Mouse (Mus musculus) small intestine, adult 2 months (tissue): ENCODE measurements around the gene Tgfbi.

ENCODE experiments used
- CTCF ChIP-seq: fragments of 200-500 bp; IDR thresholded peaks from 2 replicates; pipeline ENCODE4 v1.5.1; 2012; ENCODE audit warnings: low read depth, mild to moderate bottlenecking, control low read depth, inconsistent platforms, low read length, moderate library complexity, mixed read lengths; ENCODE audit not compliant: insufficient replicate concordance, insufficient read length; ENCODE audit errors: extremely low read depth
- POLR2A ChIP-seq: fragments of 200-500 bp; IDR thresholded peaks from 2 replicates; pipeline ENCODE4 v1.6.1; 2012; ENCODE audit warnings: low read depth, mild to moderate bottlenecking, control low read depth, inconsistent platforms, low read length, moderate library complexity

DNA sequence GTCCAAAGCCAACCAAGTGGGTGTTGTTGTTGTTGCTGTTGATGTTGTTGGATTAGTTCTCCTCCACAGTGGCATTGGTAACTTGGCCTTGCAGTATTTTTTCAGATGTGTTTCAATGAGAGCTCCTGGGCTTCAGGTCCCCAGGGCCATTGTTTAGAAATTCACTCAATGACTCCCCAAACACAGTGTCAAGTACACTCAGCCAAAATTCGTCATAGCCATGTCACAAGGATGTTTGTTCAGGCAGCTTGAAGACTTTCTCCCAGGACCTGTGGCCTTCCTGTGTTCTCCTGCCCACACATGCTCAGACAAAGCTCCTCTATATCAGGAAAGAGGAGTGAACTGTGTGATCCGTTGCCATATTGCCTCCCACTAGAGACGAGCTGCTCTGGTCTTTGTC lies 23.3 kb upstream of the Tgfbi start:
- TF ChIP-seq POLR2A (no peak), CTCF (no peak)
